Mouse (Mus musculus) liver, embryonic 12.5 days (tissue): Measurements from ENCODE around the gene Ccdc38. TPM values are rescaled to one million over a fixed set of nuclear protein-coding genes. Genes with fewer than 3 reads are reported as not detected.

Experiments used
- ATAC-seq: fragments of 200-750 bp; cut with Nextera tagmentation; 2 replicates; pipeline ENCODE4 v1.8.0; 2017; ENCODE audit warnings: moderate number of reproducible peaks, mild to moderate bottlenecking, moderate library complexity
- H3K27ac ChIP-seq: fragments of 300-500 bp; sonication (generic); 2 replicates; pipeline ENCODE4 v1.5.1; 2016; ENCODE audit warnings: mild to moderate bottlenecking
- H3K27me3 ChIP-seq: fragments of 300-500 bp; sonication (generic); replicated peaks from 2 replicates; pipeline ENCODE4 v1.6.1; 2016; ENCODE audit warnings: mild to moderate bottlenecking, moderate library complexity
- H3K36me3 ChIP-seq: fragments of 300-500 bp; sonication (generic); 2 replicates; pipeline ENCODE4 v1.6.1; 2016; ENCODE audit warnings: mild to moderate bottlenecking, moderate library complexity
- H3K4me1 ChIP-seq: fragments of 300-500 bp; sonication (generic); 2 replicates; pipeline ENCODE4 v1.6.1; 2016
- H3K4me2 ChIP-seq: fragments of 300-500 bp; sonication (generic); 2 replicates; pipeline ENCODE4 v1.6.1; 2016; ENCODE audit warnings: mild to moderate bottlenecking, moderate library complexity
- H3K4me3 ChIP-seq: fragments of 300-500 bp; sonication (generic); 2 replicates; pipeline ENCODE4 v1.5.1; 2016; ENCODE audit warnings: mild to moderate bottlenecking, moderate library complexity
- H3K9ac ChIP-seq: fragments of 300-500 bp; sonication (generic); 2 replicates; pipeline ENCODE4 v1.6.1; 2016; ENCODE audit warnings: mild to moderate bottlenecking, moderate library complexity
- H3K9me3 ChIP-seq: fragments of 300-500 bp; sonication (generic); replicated peaks from 2 replicates; pipeline ENCODE4 v1.6.1; 2016; ENCODE audit warnings: mild to moderate bottlenecking, moderate library complexity
- WGBS: fragments of 180-500 bp; shearing (Covaris S2); methylation state at CpG from one replicate; pipeline ENCODE4 v1.1.7; 2016; ENCODE audit not compliant: insufficient replicate concordance; 5-methylcytosine and 5-hydroxymethylcytosine counted together
- polyA plus RNA-seq: library from polyadenylated mRNA; unstranded; fragments of >200 nt; fragmentation: Nextera tagmentation; extraction: Ambion mirVana; gene quantifications from 2 replicates; pipeline ENCODE4 v1.2.1, GENCODE M21; 2016

Ccdc38 gene
- polyA plus RNA-seq, 1 experiment from 2014 or later = 0.29 TPM

GRCm38 (mm10) chr10:93614850-93615249 is 74.4 kb downstream of the Ccdc38 start:
- H3K36me3 ChIP-seq = no peaks in the 10 kb centered on the region
- H3K4me3 ChIP-seq = no peak overlapping the region
- H3K9ac ChIP-seq = no peak overlapping the region
- 0 out of 2 replicates have a peak, but pooled peaks cover 3% of the 10 kb centered on the region for H3K9me3 ChIP-seq
- H3K27ac ChIP-seq = no peak overlapping the region
- no peak for ATAC-seq
- no peaks in the 10 kb centered on the region for H3K27me3 ChIP-seq
- H3K4me2 ChIP-seq = no peak overlapping the region
- WGBS = 48% methylated on average over 8 of the region's 8 CpGs
- H3K4me1 ChIP-seq = peaks cover 11% of the 10 kb centered on the region

GRCm38 (mm10) chr10:93620438-93621179 is 80.2 kb downstream of the Ccdc38 start:
- H3K27me3 ChIP-seq = 0 out of 2 replicates have a peak, but pooled peaks cover 7% of the 10 kb centered on the region
- H3K27ac ChIP-seq = no peak overlapping the region
- H3K9ac ChIP-seq = no peak overlapping the region
- ATAC-seq = no peak
- 52% methylated on average over 7 of the region's 7 CpGs for WGBS
- no peaks in the 10 kb centered on the region for H3K9me3 ChIP-seq
- H3K4me3 ChIP-seq = no peak overlapping the region
- no peak overlapping the region for H3K4me2 ChIP-seq
- H3K4me1 ChIP-seq = no peaks in the 10 kb centered on the region
- no peaks in the 10 kb centered on the region for H3K36me3 ChIP-seq

- no peak overlapping the region for H3K27ac ChIP-seq
- H3K9ac ChIP-seq = no peak overlapping the region
- no peaks in the 10 kb centered on the region for H3K9me3 ChIP-seq
- 0 out of 2 replicates have a peak, but pooled peaks cover 7% of the 10 kb centered on the region for H3K27me3 ChIP-seq
- 64% methylated on average over 9 of the region's 9 CpGs for WGBS
- H3K36me3 ChIP-seq = no peaks in the 10 kb centered on the region
- no peak overlapping the region for H3K4me2 ChIP-seq
- ATAC-seq = peak; percentile 55
- H3K4me3 ChIP-seq = no peak overlapping the region
- no peaks in the 10 kb centered on the region for H3K4me1 ChIP-seq
Observed at GRCm38 (mm10) chr10:93623725-93624124, 83.3 kb downstream of the Ccdc38 start.

GRCm38 (mm10) chr10:93624151-93624550 is 83.7 kb downstream of the Ccdc38 start:
- H3K27ac ChIP-seq = no peak overlapping the region
- no peak for ATAC-seq
- H3K4me3 ChIP-seq = no peak overlapping the region
- no peaks in the 10 kb centered on the region for H3K9me3 ChIP-seq
- H3K27me3 ChIP-seq = 0 out of 2 replicates have a peak, but pooled peaks cover 7% of the 10 kb centered on the region
- H3K4me1 ChIP-seq = no peaks in the 10 kb centered on the region
- no peaks in the 10 kb centered on the region for H3K36me3 ChIP-seq
- no peak overlapping the region for H3K9ac ChIP-seq
- 65% methylated on average over 10 of the region's 10 CpGs for WGBS
- no peak overlapping the region for H3K4me2 ChIP-seq

GRCm38 (mm10) chr10:93630310-93630709 is 89.9 kb downstream of the Ccdc38 start:
- 77% methylated on average over 5 of the region's 5 CpGs for WGBS
- H3K9me3 ChIP-seq = no peaks in the 10 kb centered on the region
- no peaks in the 10 kb centered on the region for H3K36me3 ChIP-seq
- H3K4me3 ChIP-seq = no peak overlapping the region
- peaks cover 17% of the 10 kb centered on the region for H3K27me3 ChIP-seq
- no peak overlapping the region for H3K9ac ChIP-seq
- no peak overlapping the region for H3K4me2 ChIP-seq
- no peak overlapping the region for H3K27ac ChIP-seq
- no peaks in the 10 kb centered on the region for H3K4me1 ChIP-seq
- ATAC-seq = no peak

GRCm38 (mm10) chr10:93632086-93632485 is 91.7 kb downstream of the Ccdc38 start:
- WGBS = 49% methylated on average over 4 of the region's 4 CpGs
- H3K4me2 ChIP-seq = no peak overlapping the region
- H3K27ac ChIP-seq = no peak overlapping the region
- peaks cover 33% of the 10 kb centered on the region for H3K27me3 ChIP-seq
- no peak for ATAC-seq
- H3K9ac ChIP-seq = no peak overlapping the region
- H3K4me1 ChIP-seq = no peaks in the 10 kb centered on the region
- H3K4me3 ChIP-seq = no peak overlapping the region
- no peaks in the 10 kb centered on the region for H3K9me3 ChIP-seq
- H3K36me3 ChIP-seq = no peaks in the 10 kb centered on the region

- 61% methylated on average over 5 of the region's 5 CpGs for WGBS
- H3K4me1 ChIP-seq = no peaks in the 10 kb centered on the region
- no peaks in the 10 kb centered on the region for H3K36me3 ChIP-seq
- H3K4me3 ChIP-seq = no peak overlapping the region
- H3K27ac ChIP-seq = no peak overlapping the region
- H3K9ac ChIP-seq = no peak overlapping the region
- no peaks in the 10 kb centered on the region for H3K9me3 ChIP-seq
- H3K4me2 ChIP-seq = no peak overlapping the region
- H3K27me3 ChIP-seq = peaks cover 44% of the 10 kb centered on the region
- ATAC-seq = no peak
Observed at GRCm38 (mm10) chr10:93633563-93633962, 93.1 kb downstream of the Ccdc38 start.

Other genes starting within 250 kb of the Ccdc38 start
- gene Elk3, start 229.5 kb upstream of the Ccdc38 start, polyA plus RNA-seq = 8.6 and 9.6 TPM in 2 replicates
- gene Lta4h, start 87.2 kb upstream of the Ccdc38 start, polyA plus RNA-seq = 97.2 and 104 TPM in 2 replicates
- 1.6 and 1.8 TPM in 2 replicates for gene Hal, start 51.9 kb upstream of the Ccdc38 start, polyA plus RNA-seq
- gene Amdhd1, start 599 bp upstream of the Ccdc38 start, polyA plus RNA-seq = 6.3 and 6.9 TPM in 2 replicates
- 121 and 128 TPM in 2 replicates for gene Snrpf, start 49.1 kb downstream of the Ccdc38 start, polyA plus RNA-seq
- 0.17 and 0.26 TPM in 2 replicates for gene Ntn4, start 100.0 kb downstream of the Ccdc38 start, polyA plus RNA-seq